Mouse (Mus musculus): ENCODE measurements around the gene 4930539E08Rik. TPM values are rescaled to one million over a fixed set of nuclear protein-coding genes. Genes with fewer than 3 reads are reported as not detected.

4930539E08Rik gene
- polyA plus RNA-seq, 1 experiment: 0.20 TPM

DNA sequence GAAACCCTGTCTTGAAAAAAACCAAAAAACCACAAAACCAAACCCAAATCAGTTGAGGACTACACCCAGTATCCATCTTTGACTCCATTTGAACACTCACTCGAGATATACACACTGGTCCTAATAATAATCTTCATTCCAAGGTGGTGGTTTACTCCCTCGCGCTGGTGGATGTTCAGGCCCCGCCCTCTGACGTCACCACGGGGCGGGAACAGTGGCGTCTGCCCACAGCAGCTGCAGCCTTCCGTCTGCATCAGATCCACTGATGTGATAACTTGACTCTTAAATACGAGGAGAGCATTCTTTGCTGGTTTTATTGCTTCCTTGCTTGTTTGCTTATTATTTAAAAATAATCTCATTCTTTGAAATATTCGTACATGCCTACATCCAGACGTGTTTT is 32.8 kb downstream of the 4930539E08Rik start:
- TF ChIP-seq POLR2A (IDR thresholded peaks at IDR 0.05; ENCODE audit: borderline replicate concordance, low read depth, low read length): no peak
- TF ChIP-seq CTCF (IDR thresholded peaks at IDR 0.05; ENCODE audit: low read depth, low read length): no peak
- Histone ChIP-seq H3K4me1 (ENCODE audit: control insufficient read depth, insufficient read depth, low read length) (peaks cover 2% of the 10 kb centered on the region; the same call in 1 of the 2 replicates), H3K27ac (ENCODE audit: insufficient read depth, low read depth, low read length) (no peak overlapping the region), H3K4me3 (ENCODE audit: insufficient read depth, low read length) (no peak overlapping the region)

DNA sequence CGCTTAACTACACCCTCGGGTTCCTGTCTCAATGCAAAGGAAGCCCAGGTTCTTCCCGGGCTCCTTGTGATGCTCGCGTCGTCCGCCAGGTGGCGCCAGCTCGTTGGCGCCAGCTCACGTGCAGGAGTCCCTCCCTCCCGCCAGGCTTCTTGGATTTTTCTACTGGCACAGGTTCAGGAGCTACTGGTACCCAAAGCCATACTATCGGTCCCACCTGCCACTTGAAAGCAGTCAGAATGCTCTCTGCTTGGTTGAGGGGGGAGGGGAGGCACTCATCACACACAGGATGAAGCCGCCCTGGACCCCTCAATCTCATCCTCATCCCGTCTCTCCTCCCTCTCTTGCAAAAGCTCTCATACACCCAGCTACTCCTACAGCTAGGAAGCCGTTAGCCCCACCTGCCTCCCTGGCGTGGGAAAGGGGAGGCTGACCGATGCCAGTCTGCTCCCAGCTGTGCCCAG is 35.2 kb downstream of the 4930539E08Rik start:
- Histone ChIP-seq H3K4me1 (ENCODE audit: control insufficient read depth, insufficient read depth, low read length) (peaks cover 2% of the 10 kb centered on the region; the same call in 1 of the 2 replicates), H3K4me3 (ENCODE audit: insufficient read depth, low read length) (no peak overlapping the region), H3K27ac (ENCODE audit: insufficient read depth, low read depth, low read length) (no peak overlapping the region)
- TF ChIP-seq CTCF (IDR thresholded peaks at IDR 0.05; ENCODE audit: low read depth, low read length): peak; percentile 93
- TF ChIP-seq POLR2A (IDR thresholded peaks at IDR 0.05; ENCODE audit: borderline replicate concordance, low read depth, low read length): no peak

DNA sequence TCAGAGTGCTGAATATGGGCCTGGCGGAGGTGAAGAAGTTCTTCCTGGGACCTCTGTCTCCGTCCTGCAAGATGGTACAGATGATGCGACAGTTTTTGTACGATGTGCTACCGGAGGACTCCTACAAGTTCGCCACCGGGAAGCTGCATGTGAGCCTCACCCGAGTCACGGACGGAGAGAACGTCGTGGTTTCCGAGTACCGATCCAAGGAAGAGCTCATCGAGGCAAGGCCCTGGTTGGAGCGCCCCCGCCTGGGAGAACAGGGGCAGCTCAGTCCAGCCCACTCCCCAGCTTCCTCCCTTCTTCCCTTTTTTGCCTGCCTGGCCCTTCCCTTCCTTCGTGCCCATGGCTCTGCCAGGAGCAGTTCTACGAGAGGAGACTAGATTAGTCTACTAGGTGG is 38.3 kb downstream of the 4930539E08Rik start:
- Histone ChIP-seq H3K4me3 (ENCODE audit: insufficient read depth, low read length) (no peak overlapping the region), H3K4me1 (ENCODE audit: control insufficient read depth, insufficient read depth, low read length) (no peaks in the 10 kb centered on the region), H3K27ac (ENCODE audit: insufficient read depth, low read depth, low read length) (no peak overlapping the region)
- TF ChIP-seq POLR2A (IDR thresholded peaks at IDR 0.05; ENCODE audit: borderline replicate concordance, low read depth, low read length) (no peak), CTCF (IDR thresholded peaks at IDR 0.05; ENCODE audit: low read depth, low read length) (peak; percentile 50)

DNA sequence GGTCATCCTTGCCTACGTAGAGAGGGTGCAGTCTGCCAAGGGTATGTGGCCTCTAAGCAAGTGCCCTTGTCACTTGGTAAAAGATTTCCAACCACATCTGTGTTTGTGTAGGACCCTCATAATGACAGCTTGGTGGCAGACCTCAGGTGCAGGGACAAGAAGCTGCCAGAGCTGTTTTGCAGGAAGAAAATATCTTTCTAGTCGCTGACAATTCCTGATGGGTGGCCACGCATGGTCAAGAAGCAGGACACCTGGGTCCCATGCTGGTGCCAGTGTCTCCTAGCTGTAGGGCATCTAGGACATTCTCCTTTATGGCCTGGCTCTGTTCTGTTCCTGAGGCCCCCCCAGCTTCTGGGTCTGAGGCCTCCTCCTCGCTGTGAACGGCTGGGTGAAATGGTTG is 38.8 kb downstream of the 4930539E08Rik start:
- no peak for TF ChIP-seq POLR2A (IDR thresholded peaks at IDR 0.05; ENCODE audit: borderline replicate concordance, low read depth, low read length)
- TF ChIP-seq CTCF (IDR thresholded peaks at IDR 0.05; ENCODE audit: low read depth, low read length): no peak
- Histone ChIP-seq H3K4me3 (ENCODE audit: insufficient read depth, low read length) (no peak overlapping the region), H3K4me1 (ENCODE audit: control insufficient read depth, insufficient read depth, low read length) (no peaks in the 10 kb centered on the region), H3K27ac (ENCODE audit: insufficient read depth, low read depth, low read length) (no peak overlapping the region)

DNA sequence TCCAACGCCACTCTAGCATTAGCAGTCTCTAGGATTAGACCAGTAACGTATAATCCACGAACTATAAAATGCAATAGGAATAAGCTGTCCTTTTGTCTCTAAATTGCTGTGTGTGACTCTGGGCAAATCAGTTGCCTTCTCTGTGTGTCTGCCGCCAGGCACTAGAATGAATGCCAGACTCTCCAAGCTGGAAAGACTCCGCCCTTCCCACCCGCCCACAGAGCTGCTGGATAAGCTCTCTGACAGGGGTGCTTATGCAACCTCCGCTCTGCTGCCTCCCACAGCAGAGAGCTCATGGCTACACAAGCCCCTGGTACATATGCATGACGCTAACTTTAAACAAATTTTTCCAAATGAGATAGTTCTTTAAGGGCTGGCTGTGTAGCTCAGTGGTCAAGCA is 39.8 kb downstream of the 4930539E08Rik start:
- no peak for TF ChIP-seq CTCF (IDR thresholded peaks at IDR 0.05; ENCODE audit: low read depth, low read length)
- TF ChIP-seq POLR2A (IDR thresholded peaks at IDR 0.05; ENCODE audit: borderline replicate concordance, low read depth, low read length): no peak
- H3K27ac ChIP-seq (ENCODE audit: insufficient read depth, low read depth, low read length): no peak overlapping the region
- no peak overlapping the region for H3K4me3 ChIP-seq (ENCODE audit: insufficient read depth, low read length)
- H3K4me1 ChIP-seq (ENCODE audit: control insufficient read depth, insufficient read depth, low read length): no peaks in the 10 kb centered on the region

DNA sequence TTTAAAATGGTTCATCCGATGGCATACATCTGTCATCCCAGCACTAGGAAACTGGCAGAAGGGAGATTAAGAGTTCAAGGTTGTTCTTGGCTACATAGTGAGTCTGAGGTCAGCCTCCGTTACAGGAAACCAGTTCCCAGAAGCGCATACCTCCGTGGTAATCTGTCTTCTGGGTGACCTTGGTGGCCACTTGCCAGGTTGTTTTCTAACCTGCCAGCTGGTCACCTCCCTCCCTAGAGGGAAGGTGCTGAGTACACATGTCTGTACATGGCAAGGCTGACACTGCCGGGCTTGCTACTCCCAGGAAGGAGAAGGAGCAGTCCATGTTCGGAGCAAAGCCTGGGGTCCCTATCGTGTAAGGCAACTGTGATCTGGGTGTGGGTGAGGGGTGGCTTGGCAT is 40.3 kb downstream of the 4930539E08Rik start:
- no peak for TF ChIP-seq CTCF (IDR thresholded peaks at IDR 0.05; ENCODE audit: low read depth, low read length)
- TF ChIP-seq POLR2A (IDR thresholded peaks at IDR 0.05; ENCODE audit: borderline replicate concordance, low read depth, low read length): no peak

DNA sequence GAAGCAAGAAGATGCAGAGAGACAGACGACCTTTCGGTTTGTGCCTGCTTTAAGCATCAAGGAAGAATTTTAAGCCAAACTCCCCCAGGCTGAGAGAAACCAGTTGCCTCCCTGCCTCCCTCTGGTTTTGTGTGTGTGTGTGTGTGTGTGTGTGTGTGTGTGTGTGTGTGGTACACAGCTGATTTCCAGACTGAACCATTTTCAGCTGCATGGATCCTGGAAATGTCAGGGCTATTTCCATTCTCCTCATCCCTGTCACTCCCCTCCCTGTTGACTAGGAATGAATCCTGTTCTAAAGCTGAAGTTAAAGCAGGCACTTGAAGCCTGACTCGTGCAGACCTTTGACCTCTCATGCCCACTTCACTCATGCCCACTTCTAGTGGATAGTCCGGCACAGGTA is 40.9 kb downstream of the 4930539E08Rik start:
- Histone ChIP-seq H3K27ac (ENCODE audit: insufficient read depth, low read depth, low read length) (no peak overlapping the region), H3K4me1 (ENCODE audit: control insufficient read depth, insufficient read depth, low read length) (no peaks in the 10 kb centered on the region), H3K4me3 (ENCODE audit: insufficient read depth, low read length) (no peak overlapping the region)
- TF ChIP-seq POLR2A (IDR thresholded peaks at IDR 0.05; ENCODE audit: borderline replicate concordance, low read depth, low read length): no peak
- no peak for TF ChIP-seq CTCF (IDR thresholded peaks at IDR 0.05; ENCODE audit: low read depth, low read length)

More for the DNA sequence above, 40.3 kb downstream of the 4930539E08Rik start:
- Histone ChIP-seq H3K27ac (ENCODE audit: insufficient read depth, low read depth, low read length) (no peak overlapping the region), H3K4me3 (ENCODE audit: insufficient read depth, low read length) (no peak overlapping the region), H3K4me1 (ENCODE audit: control insufficient read depth, insufficient read depth, low read length) (no peaks in the 10 kb centered on the region)

DNA sequence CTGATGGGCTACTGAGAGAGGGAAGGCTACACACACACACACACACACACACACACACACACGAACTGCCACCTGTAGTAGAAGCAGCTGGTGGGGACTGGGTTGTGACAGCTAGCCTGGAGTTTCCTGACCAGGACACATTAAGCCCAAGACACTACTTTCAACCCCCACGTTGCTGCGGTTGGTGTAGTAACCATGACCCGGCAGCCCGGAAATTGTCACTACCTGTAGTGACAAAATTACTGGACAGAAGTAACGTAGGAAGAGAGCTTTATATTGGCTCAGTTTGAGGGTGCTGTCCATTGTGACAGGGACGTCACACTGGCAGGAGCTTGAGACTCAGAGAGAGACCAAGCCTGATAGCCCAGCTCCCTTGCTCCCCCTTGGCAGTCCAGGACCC is 42.8 kb downstream of the 4930539E08Rik start:
- Histone ChIP-seq H3K4me1 (ENCODE audit: control insufficient read depth, insufficient read depth, low read length) (peaks cover 3% of the 10 kb centered on the region), H3K4me3 (ENCODE audit: insufficient read depth, low read length) (no peak overlapping the region), H3K27ac (ENCODE audit: insufficient read depth, low read depth, low read length) (no peak overlapping the region)
- TF ChIP-seq POLR2A (IDR thresholded peaks at IDR 0.05; ENCODE audit: borderline replicate concordance, low read depth, low read length): no peak
- no peak for TF ChIP-seq CTCF (IDR thresholded peaks at IDR 0.05; ENCODE audit: low read depth, low read length)

DNA sequence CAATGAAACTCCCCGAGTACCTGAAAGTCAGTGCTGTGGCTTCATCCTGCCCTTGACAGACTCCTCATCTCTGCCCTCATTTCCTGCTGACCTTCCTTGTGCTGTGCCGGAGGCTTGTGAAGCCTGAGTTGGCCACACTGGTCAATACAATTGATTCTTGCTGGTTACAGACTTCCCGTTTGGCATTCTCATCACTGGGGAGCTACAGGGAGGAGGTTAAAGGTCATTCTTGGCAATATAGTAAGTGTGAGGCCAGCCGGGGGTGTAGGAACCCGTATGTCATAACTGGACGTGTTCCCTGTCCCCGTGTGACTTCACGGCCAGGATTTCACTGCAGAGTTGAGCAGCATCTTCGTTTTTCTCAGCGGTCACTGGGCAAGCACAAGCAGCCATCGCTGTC is 43.3 kb downstream of the 4930539E08Rik start:
- peaks cover 3% of the 10 kb centered on the region for H3K4me1 ChIP-seq (ENCODE audit: control insufficient read depth, insufficient read depth, low read length)
- no peak overlapping the region for H3K27ac ChIP-seq (ENCODE audit: insufficient read depth, low read depth, low read length)
- TF ChIP-seq CTCF (IDR thresholded peaks at IDR 0.05; ENCODE audit: low read depth, low read length): no peak
- TF ChIP-seq POLR2A (IDR thresholded peaks at IDR 0.05; ENCODE audit: borderline replicate concordance, low read depth, low read length): no peak
- no peak overlapping the region for H3K4me3 ChIP-seq (ENCODE audit: insufficient read depth, low read length)

DNA sequence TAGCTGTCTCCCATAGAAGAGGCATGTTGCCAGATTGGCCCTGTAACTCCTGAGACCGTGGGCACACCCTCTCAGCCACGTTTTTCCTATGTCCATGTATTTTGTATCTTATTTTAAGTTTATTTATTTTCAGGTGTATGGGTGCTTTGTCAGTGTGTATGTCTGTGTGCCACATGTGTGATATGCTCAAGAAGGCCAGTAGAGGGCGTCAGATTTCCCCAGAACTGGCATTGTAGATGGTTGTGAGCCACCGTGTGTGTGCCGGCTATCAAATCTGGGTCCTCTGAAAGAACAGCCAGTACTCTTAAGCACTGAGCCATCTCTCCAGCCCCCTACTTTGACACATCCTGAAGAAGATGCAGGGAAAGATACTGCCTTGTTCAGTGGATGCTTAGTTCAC is 44.7 kb downstream of the 4930539E08Rik start:
- H3K4me3 ChIP-seq (ENCODE audit: insufficient read depth, low read length): no peak overlapping the region
- H3K4me1 ChIP-seq (ENCODE audit: control insufficient read depth, insufficient read depth, low read length): peaks cover 3% of the 10 kb centered on the region
- TF ChIP-seq POLR2A (IDR thresholded peaks at IDR 0.05; ENCODE audit: borderline replicate concordance, low read depth, low read length) (no peak), CTCF (IDR thresholded peaks at IDR 0.05; ENCODE audit: low read depth, low read length) (no peak)
- no peak overlapping the region for H3K27ac ChIP-seq (ENCODE audit: insufficient read depth, low read depth, low read length)

Data from bone marrow macrophage, adult 2 months (primary cell).